Mouse (Mus musculus) liver, postnatal 0 days (tissue): Measurements from ENCODE around the gene D430041D05Rik.

Experiments
- CTCF ChIP-seq: sonication (generic); IDR thresholded peaks from 2 replicates; pipeline ENCODE4 v1.5.1; 2016; ENCODE audit warnings: antibody characterized with exemption, low read depth
- EP300 ChIP-seq: IDR thresholded peaks from 2 replicates; pipeline ENCODE4 v1.6.1; 2016; ENCODE audit warnings: antibody characterized with exemption, low read depth, mild to moderate bottlenecking

DNA sequence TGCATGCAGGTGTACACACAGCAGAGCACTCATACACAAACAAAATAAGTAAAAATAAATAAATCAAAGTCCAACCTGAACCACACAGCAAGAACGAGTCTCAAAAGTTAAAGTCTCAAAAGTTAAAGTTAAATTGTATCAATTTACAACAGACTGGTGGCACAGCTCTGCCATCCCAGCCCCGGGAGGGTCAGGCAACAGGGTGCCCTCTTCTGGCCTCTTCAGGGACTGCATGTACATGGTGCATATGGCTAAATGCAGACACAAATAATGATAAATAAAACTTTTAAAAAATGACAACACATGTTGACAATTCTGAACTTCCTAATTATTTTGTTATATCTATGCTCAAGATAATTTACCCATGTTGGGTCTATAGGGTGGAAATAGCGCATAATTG, 279.8 kb downstream of the D430041D05Rik start:
- peak; percentile 90 for TF ChIP-seq CTCF
- no peak for TF ChIP-seq EP300
